7 mouse cellular contexts compared by ENCODE assay signal in genomic region chr4:86695081-86695480, GRCm38 (mm10). TPM values are rescaled to one million over a fixed set of nuclear protein-coding genes. Genes with fewer than 3 reads are reported as not detected.
DNase-seq lines count a peak whose midpoint lies in the region; ATAC-seq and TF ChIP-seq lines count a peak whose summit lies in the region.

No protein-coding gene starts in this region.

- no peaks in the 10 kb centered on the region for H3K36me3 ChIP-seq in heart, postnatal 0 days (replicated peaks; ENCODE audit: control insufficient read depth, insufficient read depth, low read length)

- H3K4me2 ChIP-seq in heart, postnatal 0 days (ENCODE audit: low read depth, low read length): no peak overlapping the region

- peak; percentile 82 for TF ChIP-seq CTCF in heart, postnatal 0 days (IDR thresholded peaks at IDR 0.05; ENCODE audit: low read depth)

- H3K27ac ChIP-seq in heart, postnatal 0 days (ENCODE audit: low read depth): no peak overlapping the region

- no peak for TF ChIP-seq EP300 in heart, postnatal 0 days (IDR thresholded peaks at IDR 0.05; ENCODE audit: low read depth)

- intact Hi-C loops in left cerebral cortex, postnatal 10 days (cut with DNase I): loop anchor here (5.0 kb wide), 3 partner anchors 43 to 118 kb away; partner anchors contain the start of gene Rraga

- 0 out of 2 replicates have a peak, but pooled peaks cover 5% of the 10 kb centered on the region for H3K4me1 ChIP-seq in heart, postnatal 0 days (ENCODE audit: control insufficient read depth, insufficient read depth)

- no peak for ATAC-seq in heart, postnatal 0 days (ENCODE audit: insufficient read depth, low read depth)

- peak; percentile 30 to 62 for DNase-seq in left cerebral cortex, postnatal 10 days (ENCODE audit: extremely low spot score in 1 of 2, low spot score in 2 of 2)
- no peak for DNase-seq in left cerebral cortex, adult 8-10 months (ENCODE audit: low spot score in 2 of 2)
- DNase-seq in NIH3T3 (ENCODE audit: low read depth): peak; percentile 94
- DNase-seq in c-Kit-positive CD71-positive TER-119-positive erythroid progenitor cells, embryonic 14.5 days (ENCODE audit: low spot score): peak; percentile 74
- DNase-seq in heart, postnatal 0 days (ENCODE audit: low spot score): no peak
- peak; percentile 77 for DNase-seq in lung, postnatal 10 days
- no peak for DNase-seq in frontal cortex, postnatal 36 days (ENCODE audit: low spot score in 2 of 2)

- H3K27me3 ChIP-seq in heart, postnatal 0 days (ENCODE audit: control insufficient read depth, insufficient read depth, low read length): no peaks in the 10 kb centered on the region

- H3K9ac ChIP-seq in heart, postnatal 0 days (replicated peaks; ENCODE audit: low read depth, low read length): no peak overlapping the region

- no peak overlapping the region for H3K4me3 ChIP-seq in heart, postnatal 0 days (ENCODE audit: low read depth, low read length)

- no peaks in the 10 kb centered on the region for H3K9me3 ChIP-seq in heart, postnatal 0 days (replicated peaks; ENCODE audit: control insufficient read depth, low read length)

- WGBS in heart, postnatal 0 days: 36% methylated on average over 6 of the region's 6 CpGs

RNA-seq across cellular contexts. Expression of gene Plin2, which starts 25.2 kb away (rescaled TPM):
- 10 to 100 TPM; 14.5 to 17.3 TPM for total RNA-seq in left cerebral cortex, postnatal 10 days (2021)
- total RNA-seq in left cerebral cortex, adult 8-10 months (2022): 10 to 100 TPM; 12.3 to 24.9 (median 18.8) TPM
- 82.6 and 92.3 TPM in 2 replicates for total RNA-seq in heart, postnatal 0 days (2014; rRNA removed; ENCODE audit: low replicate concordance)
- polyA plus RNA-seq in heart, postnatal 0 days (2015; fragmentation: Nextera tagmentation; extraction: Ambion mirVana): 63.9 and 76.3 TPM in 2 replicates

RNA-seq across cellular contexts. Expression of gene Dennd4c, which starts 53.3 kb away (rescaled TPM):
- total RNA-seq in left cerebral cortex, postnatal 10 days (2021): 10 to 100 TPM; 10.4 to 15.5 TPM
- total RNA-seq in left cerebral cortex, adult 8-10 months (2022): 10 to 100 TPM; 10.7 to 12.2 (median 11.6) TPM
- total RNA-seq in heart, postnatal 0 days (2014; rRNA removed; ENCODE audit: low replicate concordance): 19.2 and 28.6 TPM in 2 replicates
- 2.8 and 3.4 TPM in 2 replicates for polyA plus RNA-seq in heart, postnatal 0 days (2015; fragmentation: Nextera tagmentation; extraction: Ambion mirVana)

Comparison
In these comparisons a context has a peak if more than half of its experiments do, and no peak if none do; other contexts are left out.
1. DNase-seq: peak in left cerebral cortex, postnatal 10 days (2 of 2), NIH3T3 (single experiment), c-Kit-positive CD71-positive TER-119-positive erythroid progenitor cells, embryonic 14.5 days (single experiment) and lung, postnatal 10 days (single experiment); none in left cerebral cortex, adult 8-10 months (0 of 2), heart, postnatal 0 days (single experiment) and frontal cortex, postnatal 36 days (0 of 2).